Mouse (Mus musculus) liver, embryonic 18 days (tissue): ENCODE results near the gene Mtr. TPM values are rescaled to one million over a fixed set of nuclear protein-coding genes. Genes with fewer than 3 reads are reported as not detected.

Source experiments
- polyA plus RNA-seq: library from polyadenylated mRNA; depleted of rRNA; stranded (reverse); fragments of >200 nt; gene quantifications from 2 replicates; pipeline ENCODE4 v1.2.3, GENCODE M21; 2012; rRNA removed

Mtr gene
- 2.7 and 3.1 TPM in 2 replicates for polyA plus RNA-seq

GRCm38 (mm10) chr13:12257391-12258380 is at the start of gene Mtr:
Gene Mtr, minus strand, starts transcription at chr13:12258113.

Other genes with a start within 250 kb of the Mtr start
- 0.05 and 0.12 TPM in 2 replicates for gene Ryr2, start 151.2 kb downstream of the Mtr start, polyA plus RNA-seq
- gene Actn2, start 82.6 kb upstream of the Mtr start, polyA plus RNA-seq, result 0.20 TPM in 2 replicates
- gene Heatr1, start 136.9 kb upstream of the Mtr start, polyA plus RNA-seq, result 8.1 and 8.3 TPM in 2 replicates
- 20.8 and 21.4 TPM in 2 replicates for gene Lgals8, start 206.8 kb upstream of the Mtr start, polyA plus RNA-seq